Mouse (Mus musculus) mature B cell (primary cell): ENCODE data around the gene Klk1b27.
"Not testable (repeated sequence)": the region's sequence is repeated elsewhere in the genome, so short reads cannot be mapped to it uniquely, and the experiment has no call there.

Experiments used
- in situ Hi-C: fragments of 300-500 bp; cut with MboI; formaldehyde crosslinking; loops from 2 replicates; pipeline ENCODE4 v1.14.3; 2019

The Klk1b27 gene

DNA sequence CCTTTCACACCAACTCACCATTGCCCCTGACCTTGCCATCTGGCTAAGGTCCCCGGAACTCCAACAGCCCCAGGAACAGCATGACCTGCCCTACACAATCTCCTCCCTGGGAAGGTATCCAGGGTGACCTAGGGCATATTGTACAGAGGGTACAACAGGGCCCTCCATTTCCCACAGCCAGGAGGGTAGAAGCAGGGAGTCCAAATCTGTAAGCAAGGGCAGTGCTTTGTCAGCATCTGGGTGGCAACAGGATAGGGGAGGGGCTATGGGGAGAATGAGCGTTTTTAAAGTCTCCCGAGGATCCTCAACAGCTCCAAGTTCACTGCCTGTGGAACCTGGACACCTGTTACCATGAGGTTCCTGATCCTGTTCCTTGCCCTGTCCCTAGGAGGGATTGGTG lies at the start of gene Klk1b27:
TSS of gene Klk1b27 (plus strand) at position 301 of the 400 bp plus-strand sequence.
- in situ Hi-C loops = not testable (repeated sequence)

DNA sequence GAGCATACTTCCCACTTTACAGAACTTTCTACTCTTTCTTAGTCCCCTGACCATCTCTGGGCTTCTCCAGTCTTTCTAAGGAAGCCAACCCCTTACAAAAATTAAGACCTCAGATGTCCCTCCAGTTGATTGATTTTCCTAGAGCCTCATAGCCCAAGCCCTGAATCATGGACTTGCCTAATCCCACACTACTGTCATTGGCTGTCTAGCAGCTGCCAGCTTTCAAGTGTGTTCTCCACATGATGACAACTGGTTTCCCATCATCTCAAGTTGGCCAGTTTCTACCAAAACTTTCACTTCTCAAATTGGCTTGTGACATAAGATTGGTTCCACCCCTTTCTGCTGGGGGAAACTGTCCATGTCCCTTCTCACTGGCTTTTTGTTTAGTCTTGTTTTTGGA lies 47.2 kb upstream of the Klk1b27 start:
- in situ Hi-C loops = no loop called here

DNA sequence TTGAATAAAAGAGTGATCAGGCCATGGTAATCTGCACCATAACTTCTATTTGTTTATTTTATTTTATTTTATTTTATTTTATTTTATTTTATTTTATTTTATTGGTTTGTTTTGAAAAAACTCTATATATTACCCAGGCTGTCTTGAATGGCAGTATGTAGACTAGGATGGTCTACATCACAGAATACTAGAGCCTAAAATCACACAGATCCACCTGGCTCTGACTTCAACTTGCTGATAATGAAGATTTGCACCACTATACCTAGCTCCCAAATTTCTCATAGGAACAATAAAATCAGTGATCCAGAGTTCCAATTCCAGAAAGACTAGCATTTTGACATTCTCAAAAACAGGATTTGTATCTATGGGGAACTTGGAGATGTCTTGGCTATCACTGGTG lies 40.2 kb upstream of the Klk1b27 start, which contains the start of gene Klk1b26:
TSS of gene Klk1b26 (plus strand) at position 301 of the 400 bp plus-strand sequence.
- in situ Hi-C loops = not testable (repeated sequence)

DNA sequence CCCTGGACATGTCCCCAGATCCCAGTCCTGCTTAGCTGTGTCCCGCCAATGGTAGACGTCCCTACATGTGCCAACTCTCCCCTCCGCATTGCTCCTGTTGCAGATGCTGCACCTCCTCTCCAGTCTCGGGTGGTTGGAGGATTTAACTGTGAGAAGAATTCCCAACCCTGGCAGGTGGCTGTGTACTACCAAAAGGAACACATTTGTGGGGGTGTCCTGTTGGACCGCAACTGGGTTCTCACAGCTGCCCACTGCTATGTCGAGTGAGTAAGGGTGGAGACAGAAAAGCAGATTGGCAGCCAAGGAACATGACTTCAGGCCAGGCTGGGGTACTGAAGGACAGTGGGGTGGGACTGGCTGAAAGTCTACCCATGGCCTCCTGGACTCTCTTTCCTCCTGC lies 37.4 kb upstream of the Klk1b27 start:
- in situ Hi-C loops = not testable (repeated sequence)

DNA sequence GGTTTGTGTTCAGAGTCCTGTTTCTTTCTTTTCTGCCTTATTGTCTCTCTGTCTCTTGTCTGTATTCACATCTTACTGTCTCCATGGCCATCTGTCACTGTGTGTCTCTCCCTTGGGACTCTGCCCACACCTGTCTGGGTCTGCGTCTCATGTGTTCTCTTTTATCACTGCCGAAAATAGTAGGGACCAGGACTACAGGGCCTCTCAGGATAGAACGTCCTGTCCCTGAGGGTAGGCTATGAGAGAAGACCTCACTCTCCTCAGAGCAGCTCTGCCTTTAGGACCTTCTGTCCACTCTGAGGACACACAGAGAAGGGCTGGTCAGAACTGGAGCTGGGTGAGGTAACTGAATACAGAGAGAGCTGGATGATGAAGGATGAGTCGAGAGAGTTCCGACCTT lies 37.0 kb upstream of the Klk1b27 start:
- in situ Hi-C loops = no loop called here

DNA sequence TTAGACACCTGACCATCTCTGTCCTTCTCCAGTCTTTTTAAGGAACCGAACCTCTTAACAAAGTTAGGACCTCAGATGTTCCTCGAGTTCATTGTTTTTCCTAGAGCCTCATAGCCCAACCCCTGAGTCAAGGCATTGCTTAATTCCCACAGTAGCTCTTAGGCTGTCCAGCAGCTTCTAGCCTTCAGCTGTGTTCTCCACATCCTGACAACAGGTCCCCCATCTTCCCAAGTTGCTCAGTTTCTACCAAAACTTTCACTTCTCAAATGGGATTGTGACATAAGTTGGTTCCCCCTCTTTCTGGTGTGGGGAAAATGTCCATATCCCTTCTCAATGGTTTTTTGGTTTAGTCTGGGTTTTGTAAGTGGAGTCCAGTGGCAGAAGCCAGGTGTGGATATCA lies 20.0 kb downstream of the Klk1b27 start:
- in situ Hi-C loops = no loop called here

DNA sequence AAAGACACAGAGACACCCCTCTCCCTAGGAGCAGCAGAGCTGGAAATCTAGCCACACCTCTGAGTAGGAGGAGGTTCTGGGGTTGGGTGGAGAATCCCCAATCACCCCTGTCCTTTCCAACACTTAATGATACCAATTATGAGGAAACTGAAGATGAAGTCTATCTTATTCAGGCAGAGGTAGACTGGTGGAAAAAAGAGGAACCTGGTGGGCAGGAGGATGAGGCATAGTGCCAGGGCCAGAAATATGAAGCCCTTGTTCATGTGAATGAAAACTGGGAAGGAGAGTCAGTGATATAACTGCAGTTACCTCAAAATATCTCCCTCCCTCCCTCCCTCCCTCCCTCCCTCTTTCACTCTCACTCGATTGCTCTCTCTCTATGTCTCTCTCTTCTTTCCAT lies 25.6 kb downstream of the Klk1b27 start:
- in situ Hi-C loops = no loop called here

DNA sequence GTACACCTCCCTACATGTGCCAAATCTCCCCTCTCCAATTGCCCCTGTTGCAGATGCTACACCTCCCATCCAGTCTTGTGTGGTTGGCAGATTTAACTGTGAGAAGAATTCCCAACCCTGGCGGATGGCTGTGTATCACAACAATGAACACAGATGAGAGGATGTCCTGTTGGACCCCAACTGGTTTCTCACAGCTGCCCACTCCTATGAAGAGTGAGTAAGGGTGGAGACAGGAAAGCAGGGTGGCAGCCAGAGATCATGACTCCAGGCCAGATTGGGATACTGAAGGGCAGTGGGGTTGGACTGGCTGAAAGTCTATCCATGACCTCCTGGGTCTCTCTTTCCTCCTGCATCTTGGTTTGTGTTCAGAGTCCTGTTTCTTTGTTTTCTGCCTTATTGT lies 44.0 kb downstream of the Klk1b27 start:
- in situ Hi-C loops = no loop called here

DNA sequence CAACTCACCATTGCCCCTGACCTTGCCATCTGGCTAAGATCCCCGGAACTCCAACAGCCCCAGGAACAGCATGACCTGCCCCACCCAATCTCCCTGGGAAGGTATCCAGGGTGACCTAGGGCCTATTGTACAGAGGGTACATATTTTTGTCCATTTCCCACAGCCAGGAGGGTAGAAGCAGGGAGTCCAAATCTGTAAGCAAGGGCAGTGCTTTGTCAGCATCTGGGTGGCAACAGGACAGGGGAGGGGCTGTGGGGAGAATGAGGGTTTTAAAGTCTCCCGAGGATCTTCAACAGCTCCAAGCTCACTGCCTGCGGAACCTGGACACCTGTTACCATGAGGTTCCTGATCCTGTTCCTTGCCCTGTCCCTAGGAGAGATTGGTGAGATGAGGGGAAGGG lies 49.9 kb downstream of the Klk1b27 start, which contains the start of gene Klk1b21:
TSS of gene Klk1b21 (plus strand) at position 301 of the 400 bp plus-strand sequence.
- in situ Hi-C loops = not testable (repeated sequence)
